Mouse (Mus musculus) liver, embryonic 14.5 days (tissue): ENCODE results near the gene Mpv17l2.

Source experiments
- CTCF ChIP-seq: IDR thresholded peaks from 2 replicates; pipeline ENCODE4 v1.5.1; 2016; ENCODE audit warnings: antibody characterized with exemption, low read depth, control low read depth
- EP300 ChIP-seq: IDR thresholded peaks from 2 replicates; pipeline ENCODE4 v1.6.1; 2016; ENCODE audit warnings: antibody characterized with exemption, low read depth

DNA sequence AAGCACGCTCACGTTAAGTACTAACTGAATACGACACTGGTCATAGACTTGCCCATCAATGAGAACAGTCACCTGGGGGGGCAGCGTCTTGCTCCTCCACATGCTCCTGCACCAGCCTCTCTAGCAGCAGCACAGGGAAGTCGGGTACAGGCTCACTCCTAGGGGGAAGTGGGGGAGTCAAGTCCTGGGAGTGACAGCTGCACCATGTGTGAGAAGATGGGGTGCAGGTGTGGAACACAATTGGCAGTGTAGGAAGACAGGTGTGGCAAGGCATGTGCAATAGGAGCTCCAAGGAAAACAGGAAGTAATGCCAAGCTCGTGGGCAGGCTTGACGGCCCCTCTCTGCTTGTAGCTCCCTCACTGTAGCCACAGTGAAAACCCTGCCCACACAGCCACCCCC is 10.5 kb upstream of the Mpv17l2 start:
- TF ChIP-seq EP300 = no peak
- no peak for TF ChIP-seq CTCF
